ENCODE assay signal across 12 mouse cellular contexts in the genomic region with DNA sequence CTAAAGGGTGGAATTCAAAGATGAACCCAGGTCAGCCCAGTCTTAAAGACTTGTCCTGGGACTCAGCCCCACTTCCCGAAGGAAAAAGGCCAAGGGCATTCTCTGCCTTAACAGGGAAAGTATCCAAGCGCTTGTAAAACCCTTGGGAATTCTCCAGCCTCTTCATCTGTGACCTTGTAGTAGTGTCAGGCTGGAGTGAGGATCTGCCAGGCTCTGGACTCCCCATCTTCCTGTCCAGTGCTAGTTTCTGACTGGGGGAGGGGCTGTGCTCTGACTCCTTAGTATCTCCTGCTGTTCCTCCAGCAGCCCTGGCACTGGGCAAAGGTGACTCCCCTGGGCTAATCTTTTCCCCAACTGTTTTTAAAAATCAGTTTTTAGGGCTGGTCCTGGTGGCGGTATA. TPM values are rescaled to one million over a fixed set of nuclear protein-coding genes. Genes with fewer than 3 reads are reported as not detected.
A peak's percentile ranks its signal among the peaks of the same experiment; 100 is the strongest.
DNase-seq lines count a peak whose midpoint lies in the region; ATAC-seq lines count a peak whose summit lies in the region.
"Had no signal": no experiment of that assay in that cellular context is flagged by ENCODE, and none has a peak within 500 bp of the region (broad histone marks: within the 10 kb centered on the region; RNA-seq: fewer than 3 reads in every experiment).

No protein-coding gene starts in this region.

- intact Hi-C loops in heart, postnatal 25 days (cut with DNase I), result no loop called here
- intact Hi-C loops in left cerebral cortex, postnatal 36 days (cut with DNase I), result loop anchor here (5.0 kb wide), 1 partner anchor 36 kb away; no protein-coding TSS in a partner anchor

- H3K4me1 ChIP-seq in heart, embryonic 11.5 days (ENCODE audit: control insufficient read depth, insufficient read depth, low read length), result peaks cover 53% of the 10 kb centered on the region
- peaks cover 14% of the 10 kb centered on the region for H3K4me1 ChIP-seq in embryonic facial prominence, embryonic 14.5 days (ENCODE audit: control insufficient read depth, insufficient read depth, low read length)
- H3K4me1 ChIP-seq in intestine, embryonic 15.5 days (replicated peaks), result peaks cover 20% of the 10 kb centered on the region
- H3K4me1 ChIP-seq in midbrain, embryonic 16.5 days (ENCODE audit: control insufficient read depth, insufficient read depth, low read length), result no peaks in the 10 kb centered on the region

- H3K36me3 ChIP-seq in heart, embryonic 11.5 days (ENCODE audit: control insufficient read depth, insufficient read depth, low read length), result peaks cover 15% of the 10 kb centered on the region
- H3K36me3 ChIP-seq in embryonic facial prominence, embryonic 14.5 days (ENCODE audit: control insufficient read depth, insufficient read depth, low read length), result peaks cover 50% of the 10 kb centered on the region
- H3K36me3 ChIP-seq in intestine, embryonic 15.5 days, result peaks cover 13% of the 10 kb centered on the region
- peaks cover 27% of the 10 kb centered on the region for H3K36me3 ChIP-seq in midbrain, embryonic 16.5 days (ENCODE audit: control insufficient read depth, insufficient read depth, low read length)

- no peak for ATAC-seq in heart, embryonic 11.5 days (replicated peaks; ENCODE audit: insufficient number of reproducible peaks, low FRiP score, low TSS enrichment)
- ATAC-seq in embryonic facial prominence, embryonic 14.5 days (ENCODE audit: low read depth), result no peak
- no peak for ATAC-seq in intestine, embryonic 15.5 days
- no peak for ATAC-seq in erythroid progenitor cell, adult 5-6 weeks (replicated peaks; ENCODE audit: low FRiP score, poor library complexity, severe bottlenecking)
- no peak for ATAC-seq in midbrain, embryonic 16.5 days
- ATAC-seq: activated CD4-positive, CD25-positive, alpha-beta regulatory T cell, adult 4 months had no signal

- H3K27ac ChIP-seq in heart, embryonic 11.5 days (ENCODE audit: low read depth, low read length), result peak overlapping the region; percentile 96
- peak overlapping the region; percentile 33 for H3K27ac ChIP-seq in embryonic facial prominence, embryonic 14.5 days (replicated peaks; ENCODE audit: low read depth, low read length)
- H3K27ac ChIP-seq in intestine, embryonic 15.5 days, result peak overlapping the region; percentile 75; the same call in 1 of the 2 replicates
- H3K27ac ChIP-seq in midbrain, embryonic 16.5 days (ENCODE audit: low read length), result no peak overlapping the region
- H3K27ac ChIP-seq: forebrain, embryonic 10.5 days; liver, embryonic 15.5 days had no signal

- H3K9me3 ChIP-seq in heart, embryonic 11.5 days (replicated peaks; ENCODE audit: control insufficient read depth, low read length), result no peaks in the 10 kb centered on the region
- no peaks in the 10 kb centered on the region for H3K9me3 ChIP-seq in embryonic facial prominence, embryonic 14.5 days (ENCODE audit: control insufficient read depth, low read length)
- H3K9me3 ChIP-seq in intestine, embryonic 15.5 days, result no peaks in the 10 kb centered on the region
- no peaks in the 10 kb centered on the region for H3K9me3 ChIP-seq in midbrain, embryonic 16.5 days (replicated peaks; ENCODE audit: control insufficient read depth, low read length, poor library complexity, severe bottlenecking)
- H3K9me3 ChIP-seq: forebrain, embryonic 10.5 days; liver, embryonic 15.5 days had no signal

- H3K4me3 ChIP-seq in heart, embryonic 11.5 days (ENCODE audit: low read depth, low read length), result no peak overlapping the region
- no peak overlapping the region for H3K4me3 ChIP-seq in embryonic facial prominence, embryonic 14.5 days (ENCODE audit: low read depth, low read length)
- H3K4me3 ChIP-seq in intestine, embryonic 15.5 days (replicated peaks), result no peak overlapping the region
- H3K4me3 ChIP-seq in midbrain, embryonic 16.5 days (ENCODE audit: low read depth, low read length), result no peak overlapping the region
- H3K4me3 ChIP-seq: forebrain, embryonic 10.5 days; liver, embryonic 15.5 days had no signal

- no peaks in the 10 kb centered on the region for H3K27me3 ChIP-seq in heart, embryonic 11.5 days (ENCODE audit: control insufficient read depth, insufficient read depth, low read length)
- H3K27me3 ChIP-seq in embryonic facial prominence, embryonic 14.5 days (replicated peaks; ENCODE audit: control insufficient read depth, insufficient read depth, low read length), result no peaks in the 10 kb centered on the region
- H3K27me3 ChIP-seq in intestine, embryonic 15.5 days (replicated peaks), result no peaks in the 10 kb centered on the region
- no peaks in the 10 kb centered on the region for H3K27me3 ChIP-seq in midbrain, embryonic 16.5 days (ENCODE audit: control insufficient read depth, insufficient read depth, low read depth, low read length)

- DNase-seq in heart, postnatal 25 days (ENCODE audit: low spot score), result no peak
- no peak for DNase-seq in embryonic facial prominence, embryonic 14.5 days (ENCODE audit: low spot score)
- peak; percentile 45 for DNase-seq in lung, postnatal 36 days
- no peak for DNase-seq in left cerebral cortex, postnatal 36 days (ENCODE audit: low spot score in 2 of 2)
- DNase-seq: cerebellum, postnatal 14 days had no signal

- 0 out of 2 replicates have a peak overlapping the region, but pooled peaks have one; percentile 43 for H3K9ac ChIP-seq in heart, embryonic 11.5 days (ENCODE audit: low read depth, low read length)
- H3K9ac ChIP-seq in embryonic facial prominence, embryonic 14.5 days (ENCODE audit: low read depth, low read length), result no peak overlapping the region
- H3K9ac ChIP-seq in intestine, embryonic 15.5 days, result no peak overlapping the region
- no peak overlapping the region for H3K9ac ChIP-seq in midbrain, embryonic 16.5 days (ENCODE audit: low read depth, low read length)
- H3K9ac ChIP-seq: liver, embryonic 15.5 days had no signal

- WGBS in heart, embryonic 11.5 days (ENCODE audit: insufficient replicate concordance), result 42% methylated on average over 3 of the region's 3 CpGs
- 78% methylated on average over 3 of the region's 3 CpGs for WGBS in embryonic facial prominence, embryonic 14.5 days
- 62% methylated on average over 3 of the region's 3 CpGs for WGBS in intestine, embryonic 15.5 days
- 73% methylated on average over 3 of the region's 3 CpGs for WGBS in midbrain, embryonic 16.5 days

- no peak overlapping the region; the same call in 1 of the 2 replicates for H3K4me2 ChIP-seq in heart, embryonic 11.5 days
- no peak overlapping the region for H3K4me2 ChIP-seq in embryonic facial prominence, embryonic 14.5 days (ENCODE audit: low read depth, low read length)
- no peak overlapping the region for H3K4me2 ChIP-seq in intestine, embryonic 15.5 days (replicated peaks)
- no peak overlapping the region for H3K4me2 ChIP-seq in midbrain, embryonic 16.5 days (ENCODE audit: low read length)
- H3K4me2 ChIP-seq: liver, embryonic 15.5 days had no signal

RNA-seq across cellular contexts. Expression of a gene that starts 12.1 kb away (rescaled TPM):
- 11.9 and 13.6 TPM in 2 replicates for polyA plus RNA-seq in heart, embryonic 11.5 days (2014; fragmentation: Nextera tagmentation; extraction: Ambion mirVana)
- 10 to 100 TPM; 51.9 to 57.7 TPM for total RNA-seq in heart, postnatal 25 days (2021)
- polyA plus RNA-seq in embryonic facial prominence, embryonic 14.5 days (2014; fragmentation: Nextera tagmentation; extraction: Ambion mirVana), result 10.5 and 10.8 TPM in 2 replicates
- polyA plus RNA-seq in intestine, embryonic 15.5 days (2015; fragmentation: Nextera tagmentation; extraction: Ambion mirVana), result 8.3 TPM in 2 replicates
- 0.72 TPM in 1 of 2 replicates, not detected in the other for total RNA-seq in erythroid progenitor cell, adult 5-6 weeks (2015; ENCODE audit: low replicate concordance)
- 1.7 and 4.1 TPM in 2 replicates for total RNA-seq in erythroid progenitor cell, adult 5-6 weeks (2017; ENCODE audit: low replicate concordance)
- polyA plus RNA-seq in midbrain, embryonic 16.5 days (2015; fragmentation: Nextera tagmentation; extraction: Ambion mirVana), result 12.0 and 12.7 TPM in 2 replicates
- 10 to 100 TPM; 26.8 to 28.0 TPM for total RNA-seq in left cerebral cortex, postnatal 36 days (2021)

RNA-seq across cellular contexts. Expression of a gene that starts 21.6 kb away (rescaled TPM):
- polyA plus RNA-seq in heart, embryonic 11.5 days (2014; fragmentation: Nextera tagmentation; extraction: Ambion mirVana), result 166 and 189 TPM in 2 replicates
- total RNA-seq in heart, postnatal 25 days (2021), result 10 to 100 TPM; 68.9 to 71.5 TPM
- polyA plus RNA-seq in embryonic facial prominence, embryonic 14.5 days (2014; fragmentation: Nextera tagmentation; extraction: Ambion mirVana), result 197 and 220 TPM in 2 replicates
- 229 and 241 TPM in 2 replicates for polyA plus RNA-seq in intestine, embryonic 15.5 days (2015; fragmentation: Nextera tagmentation; extraction: Ambion mirVana)
- total RNA-seq in erythroid progenitor cell, adult 5-6 weeks (2015; ENCODE audit: low replicate concordance), result 50.1 and 69.2 TPM in 2 replicates
- total RNA-seq in erythroid progenitor cell, adult 5-6 weeks (2017; ENCODE audit: low replicate concordance), result 47.1 and 47.9 TPM in 2 replicates
- polyA plus RNA-seq in midbrain, embryonic 16.5 days (2015; fragmentation: Nextera tagmentation; extraction: Ambion mirVana), result 165 TPM in 2 replicates
- 10 to 100 TPM; 62.6 to 65.3 TPM for total RNA-seq in left cerebral cortex, postnatal 36 days (2021)

RNA-seq across cellular contexts. Expression of a gene that starts 33.9 kb away (rescaled TPM):
- polyA plus RNA-seq in heart, embryonic 11.5 days (2014; fragmentation: Nextera tagmentation; extraction: Ambion mirVana), result 28.2 and 28.7 TPM in 2 replicates
- total RNA-seq in heart, postnatal 25 days (2021), result 1 to 10 TPM; 7.4 to 7.5 TPM
- polyA plus RNA-seq in embryonic facial prominence, embryonic 14.5 days (2014; fragmentation: Nextera tagmentation; extraction: Ambion mirVana), result 42.6 and 43.6 TPM in 2 replicates
- 53.5 and 56.2 TPM in 2 replicates for polyA plus RNA-seq in intestine, embryonic 15.5 days (2015; fragmentation: Nextera tagmentation; extraction: Ambion mirVana)
- total RNA-seq in erythroid progenitor cell, adult 5-6 weeks (2015; ENCODE audit: low replicate concordance), result 64.9 and 75.0 TPM in 2 replicates
- total RNA-seq in erythroid progenitor cell, adult 5-6 weeks (2017; ENCODE audit: low replicate concordance), result 37.3 and 66.5 TPM in 2 replicates
- 54.4 and 57.8 TPM in 2 replicates for polyA plus RNA-seq in midbrain, embryonic 16.5 days (2015; fragmentation: Nextera tagmentation; extraction: Ambion mirVana)
- total RNA-seq in left cerebral cortex, postnatal 36 days (2021), result 10 to 100 TPM; 14.1 to 19.0 TPM

RNA-seq across cellular contexts. Expression of a gene that starts 44.3 kb away (rescaled TPM):
- polyA plus RNA-seq in heart, embryonic 11.5 days (2014; fragmentation: Nextera tagmentation; extraction: Ambion mirVana), result 284 and 297 TPM in 2 replicates
- 100 to 1,000 TPM; 132 TPM for total RNA-seq in heart, postnatal 25 days (2021)
- polyA plus RNA-seq in embryonic facial prominence, embryonic 14.5 days (2014; fragmentation: Nextera tagmentation; extraction: Ambion mirVana), result 305 TPM in 2 replicates
- 311 and 328 TPM in 2 replicates for polyA plus RNA-seq in intestine, embryonic 15.5 days (2015; fragmentation: Nextera tagmentation; extraction: Ambion mirVana)
- 15.1 and 32.7 TPM in 2 replicates for total RNA-seq in erythroid progenitor cell, adult 5-6 weeks (2015; ENCODE audit: low replicate concordance)
- 17.0 and 20.3 TPM in 2 replicates for total RNA-seq in erythroid progenitor cell, adult 5-6 weeks (2017; ENCODE audit: low replicate concordance)
- 266 and 286 TPM in 2 replicates for polyA plus RNA-seq in midbrain, embryonic 16.5 days (2015; fragmentation: Nextera tagmentation; extraction: Ambion mirVana)
- total RNA-seq in left cerebral cortex, postnatal 36 days (2021), result 100 to 1,000 TPM in 1 of 2 experiments, 10 to 100 TPM in 1; 95.2 to 109 TPM

RNA-seq across cellular contexts. Expression of a gene that starts 44.5 kb away (rescaled TPM):
- polyA plus RNA-seq in heart, embryonic 11.5 days (2014; fragmentation: Nextera tagmentation; extraction: Ambion mirVana), result 7.1 and 8.2 TPM in 2 replicates
- total RNA-seq in heart, postnatal 25 days (2021), result 1 to 10 TPM; 1.6 to 1.7 TPM
- 8.5 and 12.2 TPM in 2 replicates for polyA plus RNA-seq in embryonic facial prominence, embryonic 14.5 days (2014; fragmentation: Nextera tagmentation; extraction: Ambion mirVana)
- polyA plus RNA-seq in intestine, embryonic 15.5 days (2015; fragmentation: Nextera tagmentation; extraction: Ambion mirVana), result 4.5 and 5.7 TPM in 2 replicates
- not detected in 2 replicates for total RNA-seq in erythroid progenitor cell, adult 5-6 weeks (2015; ENCODE audit: low replicate concordance)
- not detected in 2 replicates for total RNA-seq in erythroid progenitor cell, adult 5-6 weeks (2017; ENCODE audit: low replicate concordance)
- 18.8 and 19.1 TPM in 2 replicates for polyA plus RNA-seq in midbrain, embryonic 16.5 days (2015; fragmentation: Nextera tagmentation; extraction: Ambion mirVana)
- 10 to 100 TPM; 12.6 to 13.2 TPM for total RNA-seq in left cerebral cortex, postnatal 36 days (2021)
